Mouse (Mus musculus) neural tube, embryonic 11.5 days (tissue): ENCODE measurements at regions not wholly inside any gene's neighbourhood (a gene's known extent, or its start where the extent isn't known, plus 50 kb on each side); places are given as distances from the start of the nearest gene placed in this dataset.
"Not testable (repeated sequence)": the region's sequence is repeated elsewhere in the genome, so short reads cannot be mapped to it uniquely, and the experiment has no call there.

Source experiments
- ATAC-seq: fragments of 200-750 bp; cut with Nextera tagmentation; 2 replicates; pipeline ENCODE4 v1.8.0; 2017; ENCODE audit warnings: moderate number of reproducible peaks, mild to moderate bottlenecking, moderate TSS enrichment, moderate library complexity; ENCODE audit not compliant: insufficient read depth, low FRiP score, low TSS enrichment
- DNase-seq: peaks from one replicate; pipeline ENCODE4 v3.0.0-alpha.2; 2015; ENCODE audit warnings: low spot score
- H3K27ac ChIP-seq: fragments of 300-500 bp; sonication (generic); 2 replicates; pipeline ENCODE4 v1.5.1; 2014; ENCODE audit warnings: low read depth, mild to moderate bottlenecking, low read length
- H3K27me3 ChIP-seq: fragments of 300-500 bp; sonication (generic); 2 replicates; pipeline ENCODE4 v1.6.1; 2014; ENCODE audit warnings: mild to moderate bottlenecking, low read length, mixed read lengths; ENCODE audit not compliant: control insufficient read depth, insufficient read depth
- H3K36me3 ChIP-seq: fragments of 300-500 bp; sonication (generic); 2 replicates; pipeline ENCODE4 v1.6.1; 2014; ENCODE audit warnings: mild to moderate bottlenecking, low read length, moderate library complexity, mixed read lengths; ENCODE audit not compliant: control insufficient read depth, insufficient read depth
- H3K4me1 ChIP-seq: fragments of 300-500 bp; sonication (generic); 2 replicates; pipeline ENCODE4 v1.6.1; 2014; ENCODE audit warnings: low read length, mixed read lengths; ENCODE audit not compliant: control insufficient read depth, insufficient read depth
- H3K4me2 ChIP-seq: fragments of 300-500 bp; sonication (generic); 2 replicates; pipeline ENCODE4 v1.6.1; 2014; ENCODE audit warnings: low read depth, mild to moderate bottlenecking, moderate library complexity
- H3K4me3 ChIP-seq: fragments of 300-500 bp; sonication (generic); 2 replicates; pipeline ENCODE4 v1.5.1; 2014; ENCODE audit warnings: low read depth, low read length
- H3K9ac ChIP-seq: fragments of 300-500 bp; sonication (generic); 2 replicates; pipeline ENCODE4 v1.6.1; 2014; ENCODE audit warnings: mild to moderate bottlenecking, low read length
- H3K9me3 ChIP-seq: fragments of 300-500 bp; sonication (generic); 2 replicates; pipeline ENCODE4 v1.6.1; 2016; ENCODE audit warnings: low read length; ENCODE audit not compliant: control insufficient read depth
- WGBS: fragments of 180-500 bp; shearing (Covaris S2); extraction: QIAGEN DNeasy Blood & Tissue Kit; methylation state at CpG from one replicate; pipeline ENCODE4 v1.1.7; 2014; 5-methylcytosine and 5-hydroxymethylcytosine counted together

GRCm38 (mm10) chr16:12638971-12639640 lies 470.4 kb upstream of the Ercc4 start:
- no peak overlapping the region for H3K4me2 ChIP-seq
- no peak overlapping the region for H3K9ac ChIP-seq
- WGBS: 86% methylated on average over 1 of the region's 1 CpGs
- no peaks in the 10 kb centered on the region for H3K9me3 ChIP-seq
- ATAC-seq (no peak), DNase-seq (no peak)
- H3K4me1 ChIP-seq: no peaks in the 10 kb centered on the region
- no peak overlapping the region for H3K4me3 ChIP-seq
- H3K36me3 ChIP-seq: no peaks in the 10 kb centered on the region
- H3K27me3 ChIP-seq: no peaks in the 10 kb centered on the region
- no peak overlapping the region for H3K27ac ChIP-seq

GRCm38 (mm10) chr16:12643053-12643452 lies 466.4 kb upstream of the Ercc4 start:
- Histone ChIP-seq H3K36me3 (no peaks in the 10 kb centered on the region), H3K27ac (no peak overlapping the region), H3K4me2 (no peak overlapping the region), H3K27me3 (no peaks in the 10 kb centered on the region), H3K9ac (no peak overlapping the region), H3K4me3 (no peak overlapping the region), H3K9me3 (no peaks in the 10 kb centered on the region), H3K4me1 (no peaks in the 10 kb centered on the region)
- ATAC-seq: no peak
- DNase-seq: no peak

- H3K9me3 ChIP-seq: no peaks in the 10 kb centered on the region
- DNase-seq (no peak), ATAC-seq (no peak)
- H3K4me1 ChIP-seq: no peaks in the 10 kb centered on the region
- no peak overlapping the region for H3K27ac ChIP-seq
- H3K4me3 ChIP-seq: no peak overlapping the region
- 55% methylated on average over 2 of the region's 2 CpGs for WGBS
- no peak overlapping the region for H3K9ac ChIP-seq
- no peaks in the 10 kb centered on the region for H3K36me3 ChIP-seq
- H3K27me3 ChIP-seq: no peaks in the 10 kb centered on the region
- no peak overlapping the region for H3K4me2 ChIP-seq
Measured at GRCm38 (mm10) chr16:12644621-12645020, 464.9 kb upstream of the Ercc4 start.

GRCm38 (mm10) chr16:12652180-12652579 lies 457.3 kb upstream of the Ercc4 start:
- DNase-seq (no peak), ATAC-seq (no peak)
- Histone ChIP-seq H3K9ac (no peak overlapping the region), H3K4me1 (no peaks in the 10 kb centered on the region), H3K4me2 (no peak overlapping the region), H3K27ac (no peak overlapping the region), H3K9me3 (no peaks in the 10 kb centered on the region), H3K4me3 (no peak overlapping the region), H3K36me3 (no peaks in the 10 kb centered on the region), H3K27me3 (no peaks in the 10 kb centered on the region)
- WGBS: 80% methylated on average over 3 of the region's 3 CpGs

- not testable (repeated sequence) for H3K4me3 ChIP-seq, H3K27me3 ChIP-seq, H3K4me1 ChIP-seq, H3K36me3 ChIP-seq, H3K9ac ChIP-seq, H3K4me2 ChIP-seq, H3K9me3 ChIP-seq, DNase-seq, ATAC-seq, H3K27ac ChIP-seq
- 96% methylated on average over 1 of the region's 1 CpGs for WGBS
Measured at GRCm38 (mm10) chr16:12673656-12674055, 435.8 kb upstream of the Ercc4 start.

- Histone ChIP-seq H3K4me1 (no peaks in the 10 kb centered on the region), H3K36me3 (no peaks in the 10 kb centered on the region), H3K4me3 (no peak overlapping the region), H3K27me3 (no peaks in the 10 kb centered on the region), H3K27ac (no peak overlapping the region), H3K4me2 (no peak overlapping the region), H3K9ac (no peak overlapping the region), H3K9me3 (no peaks in the 10 kb centered on the region)
- WGBS: 67% methylated on average over 2 of the region's 2 CpGs
- DNase-seq (no peak), ATAC-seq (no peak)
Measured at GRCm38 (mm10) chr16:12681474-12681873, 428.0 kb upstream of the Ercc4 start.

GRCm38 (mm10) chr16:12685816-12686215 lies 423.7 kb upstream of the Ercc4 start:
- Histone ChIP-seq H3K9ac (no peak overlapping the region), H3K27me3 (no peaks in the 10 kb centered on the region), H3K4me3 (no peak overlapping the region), H3K27ac (no peak overlapping the region), H3K4me1 (no peaks in the 10 kb centered on the region), H3K9me3 (no peaks in the 10 kb centered on the region), H3K4me2 (no peak overlapping the region), H3K36me3 (no peaks in the 10 kb centered on the region)
- no peak for ATAC-seq
- no peak for DNase-seq
- 92% methylated on average over 3 of the region's 3 CpGs for WGBS

GRCm38 (mm10) chr16:12691776-12692175 lies 417.7 kb upstream of the Ercc4 start:
- ATAC-seq (no peak), DNase-seq (no peak)
- Histone ChIP-seq H3K4me2 (no peak overlapping the region), H3K9me3 (no peaks in the 10 kb centered on the region), H3K4me1 (no peaks in the 10 kb centered on the region), H3K4me3 (no peak overlapping the region), H3K36me3 (no peaks in the 10 kb centered on the region), H3K9ac (no peak overlapping the region), H3K27me3 (no peaks in the 10 kb centered on the region), H3K27ac (no peak overlapping the region)
- 14% methylated on average over 3 of the region's 3 CpGs for WGBS

- no peaks in the 10 kb centered on the region for H3K4me1 ChIP-seq
- no peak overlapping the region for H3K4me3 ChIP-seq
- WGBS: 56% methylated on average over 4 of the region's 5 CpGs
- no peaks in the 10 kb centered on the region for H3K9me3 ChIP-seq
- H3K36me3 ChIP-seq: no peaks in the 10 kb centered on the region
- H3K27me3 ChIP-seq: no peaks in the 10 kb centered on the region
- no peak for ATAC-seq
- no peak overlapping the region for H3K9ac ChIP-seq
- no peak overlapping the region for H3K27ac ChIP-seq
- H3K4me2 ChIP-seq: no peak overlapping the region
- DNase-seq: no peak
Measured at GRCm38 (mm10) chr16:12692739-12693292, 416.7 kb upstream of the Ercc4 start.
